Comparison of ENCODE assay signal across 9 mouse cellular contexts in genomic region chr2:153493393-153493731, GRCm38 (mm10). TPM values are rescaled to one million over a fixed set of nuclear protein-coding genes. Genes with fewer than 3 reads are reported as not detected.
DNase-seq lines count a peak whose midpoint lies in the region; ATAC-seq and TF ChIP-seq lines count a peak whose summit lies in the region.
"Had no signal": no experiment of that assay in that cellular context is flagged by ENCODE, and none has a peak within 500 bp of the region (broad histone marks: within the 10 kb centered on the region; RNA-seq: fewer than 3 reads in every experiment).

No protein-coding gene starts in this region.

- H3K4me3 ChIP-seq in kidney, embryonic 16.5 days (ENCODE audit: low read length): peak overlapping the region; percentile 66
- H3K4me3 ChIP-seq in cortical plate, adult 2 months (ENCODE audit: insufficient read depth, low read length): peak overlapping the region; percentile 58
- H3K4me3 ChIP-seq in intestine, embryonic 14.5 days (ENCODE audit: low read depth, low read length): peak overlapping the region; percentile 56; the same call in 1 of the 2 replicates
- peak overlapping the region; percentile 14 for H3K4me3 ChIP-seq in myocyte

- no peak for TF ChIP-seq POLR2A in cortical plate, adult 2 months (IDR thresholded peaks at IDR 0.05; ENCODE audit: extremely low read depth, insufficient read depth, low read length)
- TF ChIP-seq POLR2A in myocyte (IDR thresholded peaks at IDR 0.05; ENCODE audit: insufficient read length, low read depth): no peak

- no peak for ATAC-seq in kidney, embryonic 16.5 days (ENCODE audit: low FRiP score, low TSS enrichment)
- no peak for ATAC-seq in intestine, embryonic 14.5 days (replicated peaks; ENCODE audit: low FRiP score, low TSS enrichment, low read depth)

- H3K4me2 ChIP-seq in kidney, embryonic 16.5 days (replicated peaks; ENCODE audit: low read depth, low read length): peak overlapping the region; percentile 99
- peak overlapping the region; percentile 96 for H3K4me2 ChIP-seq in intestine, embryonic 14.5 days (ENCODE audit: low read length)
- H3K4me2 ChIP-seq in myocyte (ENCODE audit: low read depth): peak overlapping the region; percentile 79

- peak overlapping the region; percentile 51 for H3K27ac ChIP-seq in kidney, embryonic 16.5 days (ENCODE audit: low read length)
- peak overlapping the region; percentile 92; the same call in 1 of the 2 replicates for H3K27ac ChIP-seq in cortical plate, adult 2 months (ENCODE audit: insufficient read depth, low read length)
- H3K27ac ChIP-seq in intestine, embryonic 14.5 days (ENCODE audit: low read depth): peak overlapping the region; percentile 39; the same call in 1 of the 2 replicates

- H3K79me2 ChIP-seq in myocyte (ENCODE audit: control insufficient read depth, insufficient read depth): no peaks in the 10 kb centered on the region

- no peak overlapping the region for H3ac ChIP-seq in myocyte (ENCODE audit: control insufficient read depth, insufficient read length)

- TF ChIP-seq CTCF in cortical plate, adult 2 months (IDR thresholded peaks at IDR 0.05; ENCODE audit: extremely low read depth, insufficient read depth, low read length): no peak

- DNase-seq in kidney, adult 18-20 months: no peak
- DNase-seq in intestine, embryonic 14.5 days (ENCODE audit: low spot score): no peak
- DNase-seq in adipocyte (ENCODE audit: low spot score): no peak
- DNase-seq in right cerebral cortex, adult 18-20 months: no peak
- DNase-seq in thymus, postnatal 0 days (ENCODE audit: low spot score): no peak

- H3K4me1 ChIP-seq in kidney, embryonic 16.5 days (ENCODE audit: insufficient read depth, low read length): peaks cover 48% of the 10 kb centered on the region
- peaks cover 16% of the 10 kb centered on the region for H3K4me1 ChIP-seq in cortical plate, adult 2 months (ENCODE audit: control insufficient read depth, insufficient read depth, low read length)
- peaks cover 24% of the 10 kb centered on the region for H3K4me1 ChIP-seq in intestine, embryonic 14.5 days (replicated peaks; ENCODE audit: control insufficient read depth, insufficient read depth, low read length)

- H3K27me3 ChIP-seq in kidney, embryonic 16.5 days (ENCODE audit: insufficient read depth, low read length): no peaks in the 10 kb centered on the region
- H3K27me3 ChIP-seq in intestine, embryonic 14.5 days (replicated peaks; ENCODE audit: control insufficient read depth, insufficient read depth, low read length): peaks cover 16% of the 10 kb centered on the region
- peaks cover 4% of the 10 kb centered on the region for H3K27me3 ChIP-seq in myocyte (ENCODE audit: control insufficient read depth, insufficient read depth, insufficient read length)

- WGBS in kidney, embryonic 16.5 days: 28% methylated on average over 2 of the region's 2 CpGs
- 33% methylated on average over 2 of the region's 2 CpGs for WGBS in intestine, embryonic 14.5 days

- no peak overlapping the region for H3K9ac ChIP-seq in kidney, embryonic 16.5 days (replicated peaks; ENCODE audit: low read length)
- peak overlapping the region; percentile 47; the same call in 1 of the 2 replicates for H3K9ac ChIP-seq in intestine, embryonic 14.5 days (ENCODE audit: low read length)

- H3K36me3 ChIP-seq in kidney, embryonic 16.5 days (ENCODE audit: insufficient read depth, low read length): no peaks in the 10 kb centered on the region
- H3K36me3 ChIP-seq in intestine, embryonic 14.5 days (ENCODE audit: control insufficient read depth, insufficient read depth, low read length): no peaks in the 10 kb centered on the region
- H3K36me3 ChIP-seq in myocyte (ENCODE audit: control insufficient read depth, insufficient read depth): no peaks in the 10 kb centered on the region

- H3K9me3 ChIP-seq in kidney, embryonic 16.5 days (ENCODE audit: low read length): no peaks in the 10 kb centered on the region
- no peaks in the 10 kb centered on the region for H3K9me3 ChIP-seq in intestine, embryonic 14.5 days (ENCODE audit: control insufficient read depth, low read length)

TF ChIP-seq in myocyte, 11 proteins besides CTCF, POLR2A, EP300 and RAD21:
- TF ChIP-seq MYOG (IDR thresholded peaks at IDR 0.05; ENCODE audit: control insufficient read depth in 1 of 3, insufficient read depth in 1 of 3, insufficient read length in 2 of 3, low read depth in 2 of 3) (no peak), USF1 (IDR thresholded peaks at IDR 0.05; ENCODE audit: low read depth) (no peak), TCF3 (IDR thresholded peaks at IDR 0.05; ENCODE audit: insufficient read length, low read depth) (no peak), MAX (IDR thresholded peaks at IDR 0.05; ENCODE audit: low read depth) (no peak), CEBPB (IDR thresholded peaks at IDR 0.05; ENCODE audit: insufficient read depth, poor library complexity, severe bottlenecking) (no peak), SRF (IDR thresholded peaks at IDR 0.05; ENCODE audit: control insufficient read depth, insufficient read length, low read depth) (no peak), E2F4 (IDR thresholded peaks at IDR 0.05; ENCODE audit: insufficient read depth) (no peak), POLR2AphosphoS2 (IDR thresholded peaks at IDR 0.05; ENCODE audit: insufficient read length, low read depth) (no peak), MYOD1 (IDR thresholded peaks at IDR 0.05; ENCODE audit: control insufficient read depth in 1 of 3, insufficient read length in 2 of 3, low read depth in 2 of 3) (no peak), REST (IDR thresholded peaks at IDR 0.05; ENCODE audit: insufficient read depth, insufficient read length) (no peak), TCF12 (IDR thresholded peaks at IDR 0.05; ENCODE audit: insufficient read depth, poor library complexity, severe bottlenecking) (no peak)

RNA-seq across cellular contexts. Expression of gene 4930404H24Rik, which starts 0.8 kb away (rescaled TPM):
- not detected in 2 replicates for polyA plus RNA-seq in kidney, embryonic 16.5 days (2015; fragmentation: Nextera tagmentation; extraction: Ambion mirVana)
- not detected in 2 replicates for polyA plus RNA-seq in cortical plate, adult 2 months (2012; rRNA removed)
- not detected in 2 replicates for polyA plus RNA-seq in intestine, embryonic 14.5 days (2014; fragmentation: Nextera tagmentation; extraction: Ambion mirVana)
- polyA plus RNA-seq in myocyte (2012; fragmentation: generic; extraction: Trizol): not detected
- not detected in 2 replicates for polyA plus RNA-seq in thymus, postnatal 0 days (2015; fragmentation: Nextera tagmentation; extraction: Ambion mirVana)
- polyA plus RNA-seq: urinary bladder, adult 2 months had no signal

RNA-seq across cellular contexts. Expression of gene Nol4l, which starts 36.4 kb away (rescaled TPM):
- 13.8 and 17.1 TPM in 2 replicates for polyA plus RNA-seq in kidney, embryonic 16.5 days (2015; fragmentation: Nextera tagmentation; extraction: Ambion mirVana)
- 33.6 and 33.9 TPM in 2 replicates for polyA plus RNA-seq in cortical plate, adult 2 months (2012; rRNA removed)
- 26.4 and 27.9 TPM in 2 replicates for polyA plus RNA-seq in intestine, embryonic 14.5 days (2014; fragmentation: Nextera tagmentation; extraction: Ambion mirVana)
- polyA plus RNA-seq in myocyte (2012; fragmentation: generic; extraction: Trizol): 0.44 TPM
- 1.9 and 2.0 TPM in 2 replicates for polyA plus RNA-seq in thymus, postnatal 0 days (2015; fragmentation: Nextera tagmentation; extraction: Ambion mirVana)

Comparison
In these comparisons a context has a peak if more than half of its experiments do, and no peak if none do; other contexts are left out.
1. H3K27ac ChIP-seq: peak in every context shown above with its lines; median percentile 92 in cortical plate, adult 2 months; 51 in kidney, embryonic 16.5 days; 39 in intestine, embryonic 14.5 days.
2. H3K4me3 ChIP-seq: peak in every context shown above with its lines; median percentile 66 in kidney, embryonic 16.5 days; 58 in cortical plate, adult 2 months; 56 in intestine, embryonic 14.5 days; 14 in myocyte.